Mouse (Mus musculus): ENCODE results near the gene Lrig3.

The Lrig3 gene

DNA sequence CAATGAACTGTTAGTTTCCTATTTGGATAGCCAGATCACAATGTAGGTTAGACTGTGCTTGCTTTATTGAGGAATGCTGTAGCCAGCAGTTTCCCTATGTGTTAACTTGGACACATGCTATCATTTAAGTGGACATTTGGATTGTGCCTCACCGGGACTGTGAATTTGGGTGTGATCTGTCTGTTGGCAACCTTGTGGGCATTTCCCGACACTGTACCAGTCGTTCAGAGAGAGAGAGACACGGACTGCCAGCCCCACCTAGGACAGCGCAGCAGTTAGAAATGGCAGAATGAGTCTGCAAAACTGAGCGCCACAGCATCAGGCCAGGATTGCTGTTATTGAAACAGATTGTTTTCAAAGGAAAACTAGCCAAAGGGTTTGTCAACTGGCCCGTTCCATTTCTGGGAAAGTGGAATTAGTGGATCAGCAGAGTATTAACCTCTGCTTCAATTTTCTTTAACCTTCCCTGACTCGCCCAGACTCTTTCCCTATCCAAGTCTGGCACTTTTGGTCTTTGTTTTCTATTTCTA is 35.0 kb downstream of the Lrig3 start:
- DNase-seq (ENCODE audit: low read depth, low spot score), result no peak

DNA sequence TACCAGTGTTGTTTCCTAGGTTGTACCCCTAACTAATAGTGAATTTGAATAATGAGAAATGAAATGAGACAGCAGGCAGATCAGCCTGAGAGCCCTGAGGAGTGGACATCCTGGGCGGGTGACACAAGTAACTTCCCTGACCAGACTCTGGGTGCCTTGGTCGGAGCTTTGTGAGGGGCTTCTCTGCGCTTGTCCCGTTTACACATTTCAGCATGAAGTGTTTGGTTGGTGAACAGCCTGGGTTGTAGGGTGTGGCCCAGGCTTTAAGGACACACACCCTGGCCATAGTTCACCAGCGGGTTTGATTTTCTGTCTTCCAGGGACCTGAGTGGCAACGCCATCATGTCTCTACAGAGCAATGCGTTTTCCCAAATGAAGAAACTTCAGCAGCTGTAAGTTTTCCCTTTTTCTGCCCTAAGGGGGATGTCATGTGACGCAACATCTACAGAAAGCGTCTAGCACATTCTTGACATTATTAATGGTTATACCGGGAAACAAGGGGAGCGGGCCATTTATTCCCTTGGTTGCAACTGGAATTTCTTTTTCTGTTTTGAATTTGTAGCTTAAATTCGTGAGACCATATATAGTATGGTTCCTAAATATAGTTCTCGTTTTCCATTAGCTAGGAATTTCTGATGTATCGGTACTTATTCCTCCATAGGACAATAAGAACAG is 36.2 kb downstream of the Lrig3 start:
- DNase-seq (ENCODE audit: low read depth, low spot score), result no peak

DNA sequence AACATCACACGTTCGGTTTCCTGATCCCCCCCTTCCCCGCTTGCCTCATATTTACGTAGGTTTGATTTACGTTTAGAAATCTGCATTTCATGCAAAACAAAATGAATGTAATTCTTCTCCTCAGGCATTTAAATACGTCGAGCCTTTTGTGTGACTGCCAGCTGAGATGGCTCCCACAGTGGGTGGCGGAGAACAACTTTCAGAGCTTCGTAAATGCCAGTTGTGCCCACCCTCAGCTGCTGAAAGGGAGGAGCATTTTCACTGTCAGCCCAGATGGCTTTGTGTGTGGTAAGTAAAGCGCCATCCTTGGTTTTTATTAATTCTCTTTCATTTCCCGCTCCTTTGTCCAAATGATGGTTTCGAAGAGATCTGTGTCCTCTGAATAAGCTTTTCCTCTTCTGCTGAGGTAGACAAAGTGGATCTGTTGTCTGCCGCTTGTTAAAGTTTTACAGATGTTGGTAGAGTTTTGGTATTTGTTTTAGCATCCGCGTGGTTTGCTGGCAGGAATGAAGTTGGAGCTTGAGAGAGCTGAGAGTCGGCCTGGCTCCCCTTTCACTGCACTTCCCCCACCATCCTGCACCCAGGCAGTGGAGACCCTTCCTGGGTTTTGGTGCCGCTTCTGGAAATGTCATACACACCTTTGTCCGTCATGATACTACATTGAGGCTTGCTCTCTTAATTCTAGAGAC is 37.0 kb downstream of the Lrig3 start:
- DNase-seq (ENCODE audit: low read depth, low spot score), result no peak

DNA sequence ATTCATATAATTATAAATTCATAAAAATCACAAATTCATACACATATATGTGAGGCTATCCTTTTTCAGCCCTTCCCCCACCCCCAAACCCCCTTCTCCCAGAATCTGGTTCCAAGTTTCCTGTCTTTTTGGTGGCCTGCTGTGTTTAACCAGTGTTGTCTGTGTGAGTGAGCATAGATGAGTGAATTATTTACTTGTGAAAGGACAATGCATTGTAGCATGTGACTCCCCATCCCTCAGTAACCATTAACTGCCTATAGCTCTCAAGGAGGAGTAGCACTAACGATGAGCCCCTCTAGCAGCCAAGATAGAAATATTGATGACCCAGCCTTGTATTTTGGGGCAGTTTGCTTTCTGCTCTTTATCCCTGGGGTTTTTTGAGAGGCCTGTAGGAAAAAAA is 37.9 kb downstream of the Lrig3 start:
- no peak for DNase-seq (ENCODE audit: low read depth, low spot score)

DNA sequence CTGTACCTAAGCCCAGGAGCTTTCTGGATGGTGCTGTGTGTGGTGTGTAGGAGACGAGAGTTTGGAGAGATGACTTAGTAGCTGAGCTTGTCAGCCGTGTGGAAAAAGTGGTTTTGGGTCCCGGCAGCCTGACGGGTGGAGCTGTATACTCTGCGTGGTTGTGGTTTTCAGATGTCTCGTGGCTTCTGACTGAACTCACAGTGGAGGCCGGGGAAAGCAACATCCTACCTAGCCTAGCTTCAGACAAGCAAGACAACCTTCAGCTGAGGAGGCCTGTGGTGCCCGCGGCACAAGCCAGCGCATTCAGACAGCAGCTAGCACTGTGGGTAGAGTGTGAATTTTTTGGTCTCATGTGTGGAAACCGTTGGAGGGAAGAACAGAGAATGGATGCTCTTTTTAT is 47.7 kb downstream of the Lrig3 start:
- no peak for DNase-seq (ENCODE audit: low read depth, low spot score)

DNA sequence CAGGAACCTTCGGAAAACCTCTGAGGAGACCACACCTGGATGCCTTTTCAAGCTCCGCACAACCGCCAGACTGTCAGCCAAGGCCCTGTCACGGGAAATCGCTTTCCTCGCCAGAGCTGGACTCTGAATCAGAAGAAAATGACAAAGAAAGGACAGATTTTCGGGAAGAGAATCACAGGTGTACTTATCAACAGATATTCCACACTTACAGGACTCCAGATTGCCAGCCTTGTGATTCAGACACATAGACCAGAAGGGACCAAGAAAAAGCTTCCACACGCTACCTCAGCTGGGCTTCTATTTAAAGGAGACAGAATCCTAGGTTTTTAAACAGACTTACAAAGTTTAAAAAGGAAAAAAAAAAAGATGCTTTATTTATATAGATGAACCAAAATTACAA is 48.7 kb downstream of the Lrig3 start:
- DNase-seq (ENCODE audit: low read depth, low spot score), result no peak

DNA sequence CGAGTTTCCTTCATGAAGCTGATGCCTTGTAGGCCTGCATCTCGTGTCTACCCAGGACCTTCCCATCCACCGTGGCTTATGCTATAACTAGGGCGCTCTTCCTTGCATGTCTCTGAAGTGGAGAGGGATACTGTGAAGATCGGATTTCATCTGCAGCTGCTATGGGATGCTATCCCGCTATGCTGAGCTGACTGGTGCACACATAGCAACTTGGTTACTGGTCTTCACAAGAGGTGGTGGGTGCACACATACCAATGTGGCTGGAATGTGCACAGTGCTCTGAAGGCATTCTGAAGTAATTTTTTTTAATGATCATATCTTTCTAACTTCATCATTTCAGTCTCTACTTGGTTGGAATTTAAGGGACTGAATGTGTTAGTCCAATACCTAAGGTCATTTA is 49.7 kb downstream of the Lrig3 start:
- DNase-seq (ENCODE audit: low read depth, low spot score), result no peak

DNA sequence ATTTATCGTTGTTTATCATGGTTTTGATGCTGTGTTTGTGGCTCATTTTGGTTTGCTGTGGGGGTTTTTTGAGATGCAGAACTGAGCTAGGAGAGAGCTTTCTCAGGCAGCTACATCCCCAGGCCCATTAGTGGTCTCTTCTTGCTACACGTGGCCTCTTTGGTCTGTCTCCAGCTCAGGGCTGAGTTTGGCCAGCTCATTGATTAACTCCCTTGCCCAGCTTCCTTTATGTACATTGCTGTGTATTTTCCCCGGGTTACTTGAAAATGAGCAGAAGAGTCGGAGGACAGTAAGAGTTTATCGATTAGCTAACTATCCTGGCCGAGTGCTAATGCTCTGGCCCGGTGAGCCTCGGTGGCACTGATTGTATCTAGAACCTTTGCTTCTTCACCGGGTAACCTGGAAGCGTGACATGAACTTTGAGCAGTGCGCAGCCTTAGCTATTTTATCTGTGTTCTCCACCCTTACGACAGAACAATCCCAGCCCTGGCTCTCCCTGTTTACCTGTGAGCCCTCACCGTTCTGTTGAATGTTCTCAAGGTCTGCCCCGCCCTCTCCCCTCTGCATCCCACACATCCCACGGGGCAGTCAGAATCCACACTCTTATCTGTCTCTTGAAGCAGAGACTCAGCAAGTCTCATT is 53.5 kb downstream of the Lrig3 start:
- no peak for DNase-seq (ENCODE audit: low read depth, low spot score)

DNA sequence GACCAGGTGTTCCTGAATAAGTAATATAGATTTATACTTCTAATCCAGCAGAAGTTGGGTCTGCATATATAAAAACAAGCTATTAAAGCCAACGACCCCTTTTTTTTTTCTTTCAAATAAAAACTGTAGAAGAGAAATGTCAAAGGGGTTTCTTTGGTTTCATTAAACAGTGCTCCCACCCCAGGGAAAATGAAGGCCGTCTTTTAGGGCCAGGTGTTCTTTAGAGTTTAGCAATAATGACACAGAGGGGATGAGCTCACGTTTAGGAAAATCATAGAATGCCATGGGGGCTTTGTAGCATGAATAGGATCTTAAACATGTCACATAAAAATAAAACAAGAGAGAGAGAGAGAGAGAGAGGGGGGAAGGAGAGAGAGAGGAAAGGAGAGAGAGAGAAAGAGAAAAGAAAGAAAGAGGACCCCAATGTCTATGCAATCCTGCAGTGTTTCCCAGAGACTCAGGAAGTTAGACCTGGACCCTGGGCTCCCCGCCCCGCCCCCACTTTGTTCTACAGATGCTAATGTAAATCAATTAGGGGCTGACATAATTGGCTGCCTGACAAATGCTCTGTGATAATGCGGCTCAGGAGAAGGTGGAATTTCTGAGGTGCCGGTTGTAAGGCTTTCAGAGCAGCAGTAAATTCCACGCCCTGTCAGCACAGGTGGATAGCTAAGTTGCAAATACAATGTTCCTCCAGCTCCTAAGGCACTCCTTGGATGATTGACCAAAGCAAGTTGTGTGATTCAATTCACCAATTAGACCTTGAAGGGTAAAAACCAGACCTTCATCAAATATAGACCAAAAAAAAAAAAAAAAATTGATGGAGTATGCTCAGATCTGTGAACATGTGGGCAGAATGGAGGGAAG is 62.8 kb downstream of the Lrig3 start:
- no peak for DNase-seq (ENCODE audit: low read depth, low spot score)

DNA sequence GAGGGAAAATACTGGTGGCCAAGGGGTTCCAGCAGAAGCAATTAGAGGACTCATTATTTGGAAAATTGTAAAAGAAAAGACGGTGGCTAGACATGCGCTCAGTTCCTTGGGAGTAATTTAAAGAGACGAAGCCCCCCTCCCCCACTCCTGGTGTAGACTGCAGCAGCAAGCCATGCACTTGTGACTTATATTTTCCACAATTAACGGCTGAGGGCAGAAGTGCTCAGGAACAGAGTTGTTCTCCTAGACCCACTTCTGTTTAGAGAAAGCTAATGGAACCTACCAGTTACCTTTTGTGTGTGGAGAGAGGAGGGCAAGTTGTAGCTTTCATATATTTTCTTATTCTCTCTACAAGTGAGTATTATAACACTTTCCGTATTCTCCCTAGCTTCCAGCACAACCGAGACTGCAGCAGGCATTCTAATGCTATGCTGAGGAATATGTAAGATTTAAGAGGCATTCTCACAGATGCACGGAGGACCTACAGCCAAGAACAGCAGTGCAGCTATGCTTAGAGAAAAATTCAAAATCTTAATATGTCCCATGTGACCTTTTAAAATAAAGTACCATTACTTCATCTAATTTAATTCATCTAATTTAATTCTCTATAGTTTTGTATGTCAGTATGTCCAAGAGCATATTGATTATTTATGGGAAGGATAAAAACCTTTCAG is 63.6 kb downstream of the Lrig3 start:
- no peak for DNase-seq (ENCODE audit: low read depth, low spot score)

DNA sequence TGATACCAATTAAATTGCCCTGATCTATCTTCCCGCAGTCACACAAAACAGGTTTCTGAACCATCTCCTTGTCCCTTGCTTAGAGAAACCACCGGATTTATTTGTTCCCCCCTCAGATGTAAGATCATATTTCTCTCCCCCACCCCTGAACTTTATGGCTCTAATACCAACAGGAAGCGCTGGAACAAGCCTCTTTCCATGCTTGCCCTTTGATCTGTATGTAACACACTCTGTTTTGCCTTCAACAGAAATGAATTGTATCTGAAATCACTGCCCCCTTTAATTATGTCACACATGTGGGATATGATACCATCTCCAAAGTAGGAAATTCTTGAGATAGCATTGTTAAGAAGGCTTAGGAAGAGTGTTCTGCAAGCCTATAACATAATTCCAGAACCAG is 90.9 kb downstream of the Lrig3 start:
- DNase-seq (ENCODE audit: low read depth, low spot score), result no peak

DNA sequence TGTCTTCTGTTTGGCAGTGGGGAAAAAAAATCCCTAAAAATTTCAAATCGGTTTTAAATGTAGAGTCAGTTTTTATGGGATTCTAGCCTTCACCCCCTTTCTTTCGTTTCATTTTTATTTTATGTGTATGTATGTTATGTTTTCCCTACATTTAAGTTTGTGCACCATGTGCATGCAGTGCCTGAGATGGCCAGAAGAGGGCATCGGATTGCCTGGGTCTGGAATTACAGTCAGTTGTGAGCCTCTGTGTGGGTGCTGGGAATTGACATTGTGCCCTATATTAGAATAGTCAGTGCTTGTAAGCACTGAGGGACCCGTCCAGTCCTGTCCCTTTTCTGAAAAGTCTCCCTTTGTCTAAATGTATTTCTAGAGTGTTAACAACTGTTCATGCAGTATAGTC is 96.8 kb downstream of the Lrig3 start:
- no peak for DNase-seq (ENCODE audit: low read depth, low spot score)

Data from 3T3-L1 (cell line).